Mouse (Mus musculus) midbrain, postnatal 0 days (tissue): ENCODE measurements around the gene Carhsp1. TPM values are rescaled to one million over a fixed set of nuclear protein-coding genes. Genes with fewer than 3 reads are reported as not detected.

Experiments
- ATAC-seq: fragments of 200-750 bp; cut with Nextera tagmentation; 2 replicates; pipeline ENCODE4 v1.8.0; 2017; ENCODE audit warnings: moderate number of reproducible peaks, mild to moderate bottlenecking, moderate TSS enrichment, moderate library complexity; ENCODE audit not compliant: low FRiP score
- DNase-seq: peaks from one replicate; pipeline ENCODE4 v3.0.0-alpha.2; 2015; ENCODE audit warnings: low spot score
- H3K27ac ChIP-seq: fragments of 300-500 bp; sonication (generic); 2 replicates; pipeline ENCODE4 v1.5.1; 2014; ENCODE audit warnings: low read depth, mild to moderate bottlenecking, low read length, mixed read lengths
- H3K27me3 ChIP-seq: fragments of 300-500 bp; sonication (generic); 2 replicates; pipeline ENCODE4 v1.6.1; 2014; ENCODE audit warnings: low read length, control low read depth, mixed read lengths; ENCODE audit not compliant: insufficient read depth
- H3K36me3 ChIP-seq: fragments of 300-500 bp; sonication (generic); 2 replicates; pipeline ENCODE4 v1.6.1; 2014; ENCODE audit warnings: low read length, control low read depth, mixed read lengths; ENCODE audit not compliant: insufficient read depth
- H3K4me1 ChIP-seq: fragments of 300-500 bp; sonication (generic); 2 replicates; pipeline ENCODE4 v1.6.1; 2014; ENCODE audit warnings: mild to moderate bottlenecking, control low read depth, antibody characterized with exemption, low read length, mixed read lengths; ENCODE audit not compliant: insufficient read depth
- H3K4me2 ChIP-seq: fragments of 300-500 bp; sonication (generic); 2 replicates; pipeline ENCODE4 v1.6.1; 2014; ENCODE audit warnings: low read depth, mild to moderate bottlenecking, low read length, mixed read lengths; ENCODE audit not compliant: poor library complexity, severe bottlenecking
- H3K4me3 ChIP-seq: fragments of 300-500 bp; sonication (generic); 2 replicates; pipeline ENCODE4 v1.5.1; 2014; ENCODE audit warnings: low read depth, mild to moderate bottlenecking, low read length, moderate library complexity
- H3K9ac ChIP-seq: fragments of 300-500 bp; sonication (generic); replicated peaks from 2 replicates; pipeline ENCODE4 v1.6.1; 2014; ENCODE audit warnings: mild to moderate bottlenecking, low read length, moderate library complexity, mixed read lengths; ENCODE audit not compliant: poor library complexity, severe bottlenecking
- H3K9me3 ChIP-seq: fragments of 300-500 bp; sonication (generic); 2 replicates; pipeline ENCODE4 v1.6.1; 2016; ENCODE audit warnings: low read length, control low read depth
- CTCF ChIP-seq: IDR thresholded peaks from 2 replicates; pipeline ENCODE4 v1.5.1; 2016; ENCODE audit warnings: antibody characterized with exemption, mild to moderate bottlenecking
- WGBS: fragments of 180-500 bp; shearing (Covaris S2); extraction: QIAGEN DNeasy Blood & Tissue Kit; methylation state at CpG from one replicate; pipeline ENCODE4 v1.1.7; 2014; 5-methylcytosine and 5-hydroxymethylcytosine counted together
- polyA plus RNA-seq: library from polyadenylated mRNA; unstranded; fragments of >200 nt; fragmentation: Nextera tagmentation; extraction: Ambion mirVana; gene quantifications from 2 replicates; pipeline ENCODE4 v1.2.1, GENCODE M21; 2015
- total RNA-seq: library from RNA; depleted of rRNA; stranded (reverse); fragments of >200 nt; gene quantifications from 2 replicates; pipeline ENCODE4 v1.2.3, GENCODE M21; 2014

Carhsp1 gene
- total and polyA plus RNA-seq, 2 experiments from 2014 or later = 98.5 to 117 TPM

DNA sequence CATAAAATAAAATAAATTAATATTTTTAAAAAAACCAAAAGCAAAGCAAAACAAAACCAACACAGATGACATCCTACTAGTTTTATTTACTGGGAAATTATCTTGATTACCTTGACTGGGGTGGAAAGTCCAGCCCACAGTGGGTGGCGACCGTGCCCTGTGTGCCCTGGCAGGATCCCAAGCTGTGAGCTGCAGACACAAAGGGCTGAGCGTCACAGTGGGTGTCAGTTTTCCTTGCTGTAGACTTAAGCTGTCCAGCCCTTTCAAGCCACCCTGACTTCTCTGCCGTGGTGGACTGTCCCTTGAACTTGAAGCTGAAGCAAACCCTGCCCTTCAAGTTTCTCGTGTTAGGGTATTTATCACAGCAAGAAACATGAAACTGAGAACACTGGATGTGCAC, 6.1 kb upstream of the Carhsp1 start:
- H3K27me3 ChIP-seq = no peaks in the 10 kb centered on the region
- no peak for TF ChIP-seq CTCF
- no peaks in the 10 kb centered on the region for H3K9me3 ChIP-seq
- H3K9ac ChIP-seq = no peak overlapping the region
- DNase-seq = no peak
- H3K27ac ChIP-seq = no peak overlapping the region
- H3K4me1 ChIP-seq = no peaks in the 10 kb centered on the region
- no peak overlapping the region for H3K4me3 ChIP-seq
- ATAC-seq = no peak
- H3K4me2 ChIP-seq = no peak overlapping the region
- H3K36me3 ChIP-seq = 0 out of 2 replicates have a peak, but pooled peaks cover 3% of the 10 kb centered on the region
- WGBS = 43% methylated on average over 5 of the region's 5 CpGs

DNA sequence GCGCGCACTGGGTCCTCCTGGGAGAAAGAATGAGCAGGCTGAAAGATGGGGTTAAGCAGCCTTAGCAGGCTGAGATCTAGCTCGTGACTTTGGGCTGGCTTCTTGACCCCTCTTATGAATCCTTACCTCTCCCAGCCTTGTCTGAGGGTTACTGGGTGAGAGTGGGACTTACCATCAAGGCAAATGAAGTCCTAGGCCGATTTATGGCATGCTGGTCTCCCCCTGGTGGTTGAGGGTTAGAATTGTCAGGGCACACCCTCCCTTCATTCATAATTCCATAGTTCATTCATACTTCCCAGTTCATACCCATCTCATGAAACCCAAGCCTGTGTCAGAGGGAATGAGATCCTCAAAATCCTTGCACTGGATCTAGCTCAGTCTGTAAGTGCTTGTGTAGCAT, 4.8 kb upstream of the Carhsp1 start:
- Histone ChIP-seq H3K4me1 (no peaks in the 10 kb centered on the region), H3K4me3 (no peak overlapping the region), H3K9me3 (no peaks in the 10 kb centered on the region), H3K27me3 (no peaks in the 10 kb centered on the region), H3K9ac (no peak overlapping the region), H3K4me2 (no peak overlapping the region), H3K36me3 (no peaks in the 10 kb centered on the region), H3K27ac (no peak overlapping the region)
- DNase-seq (peak; percentile 70), ATAC-seq (no peak)
- peak; percentile 92 for TF ChIP-seq CTCF
- WGBS = 53% methylated on average over 4 of the region's 4 CpGs

DNA sequence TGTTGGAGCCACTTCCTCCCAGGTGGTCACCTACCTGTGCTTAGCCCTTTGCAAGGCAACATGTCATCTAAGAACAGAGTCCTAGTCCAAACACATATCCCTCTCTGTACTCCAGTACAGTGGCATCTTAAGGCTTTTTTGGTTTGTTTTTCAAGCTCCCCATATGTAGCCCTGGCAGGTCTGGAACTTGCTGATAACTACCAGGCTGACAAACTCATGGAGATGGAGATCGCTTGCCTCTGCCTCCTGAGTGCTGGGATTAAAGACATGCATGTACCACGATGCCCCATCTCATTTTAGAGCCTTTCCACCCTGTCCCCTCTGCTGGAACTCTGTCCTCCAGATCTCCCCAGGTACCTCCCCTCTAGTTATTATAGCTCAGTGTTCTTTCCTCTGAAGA, 4.3 kb upstream of the Carhsp1 start:
- Histone ChIP-seq H3K4me2 (no peak overlapping the region), H3K36me3 (no peaks in the 10 kb centered on the region), H3K9me3 (no peaks in the 10 kb centered on the region), H3K4me3 (no peak overlapping the region), H3K4me1 (no peaks in the 10 kb centered on the region), H3K27ac (no peak overlapping the region), H3K9ac (no peak overlapping the region), H3K27me3 (no peaks in the 10 kb centered on the region)
- ATAC-seq (no peak), DNase-seq (no peak)
- no peak for TF ChIP-seq CTCF
- WGBS = 76% methylated on average over 2 of the region's 2 CpGs

DNA sequence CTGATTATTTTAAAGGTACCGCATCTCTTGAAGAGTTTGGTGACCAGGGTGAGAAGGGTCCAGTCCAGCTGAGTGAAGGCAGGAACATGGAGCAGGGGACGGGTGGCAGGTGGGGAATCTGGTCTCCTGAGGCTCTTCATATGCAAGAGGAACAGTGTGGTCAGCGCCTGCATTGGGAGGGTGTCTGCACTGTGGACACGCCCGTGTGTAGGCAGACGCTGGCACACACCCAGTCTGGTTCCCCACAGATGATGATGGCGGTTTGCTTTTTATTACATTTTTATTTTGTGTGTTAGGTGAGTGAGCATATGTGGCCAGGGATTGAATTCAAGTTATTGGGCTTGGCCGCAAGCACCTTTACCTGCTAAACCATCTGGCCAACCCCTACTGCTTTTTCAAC, 3.6 kb upstream of the Carhsp1 start:
- no peak for DNase-seq
- H3K4me1 ChIP-seq = peaks cover 3% of the 10 kb centered on the region; the same call in 1 of the 2 replicates
- H3K4me3 ChIP-seq = no peak overlapping the region
- no peak overlapping the region for H3K4me2 ChIP-seq
- H3K27me3 ChIP-seq = no peaks in the 10 kb centered on the region
- no peak for ATAC-seq
- no peak overlapping the region for H3K27ac ChIP-seq
- WGBS = 84% methylated on average over 8 of the region's 8 CpGs
- no peak overlapping the region for H3K9ac ChIP-seq
- TF ChIP-seq CTCF = no peak
- no peaks in the 10 kb centered on the region for H3K36me3 ChIP-seq
- no peaks in the 10 kb centered on the region for H3K9me3 ChIP-seq

DNA sequence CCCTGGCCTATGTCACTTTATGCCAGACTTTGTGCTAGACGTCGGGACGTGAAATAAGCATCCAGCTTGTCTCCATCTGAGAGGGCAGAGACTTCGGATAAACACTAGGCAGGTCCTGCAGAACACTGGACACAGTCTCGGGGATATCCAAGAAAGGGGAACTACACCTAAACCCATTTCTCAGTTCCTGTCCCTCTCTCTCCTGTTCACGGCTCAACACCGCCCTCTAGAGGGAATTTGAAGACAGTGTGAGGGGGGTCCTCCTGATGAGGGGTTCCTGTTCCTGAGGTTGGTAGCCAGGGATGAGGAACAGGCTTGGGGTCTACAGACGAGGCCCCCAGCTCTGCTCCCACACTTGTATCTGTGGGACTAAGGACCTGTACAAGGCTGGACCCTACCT, 2.2 kb upstream of the Carhsp1 start:
- no peak overlapping the region for H3K4me3 ChIP-seq
- no peak overlapping the region for H3K27ac ChIP-seq
- WGBS = 3% methylated on average over 8 of the region's 8 CpGs
- H3K27me3 ChIP-seq = no peaks in the 10 kb centered on the region
- H3K9me3 ChIP-seq = no peaks in the 10 kb centered on the region
- DNase-seq (peak; percentile 73), ATAC-seq (no peak)
- H3K4me1 ChIP-seq = peaks cover 10% of the 10 kb centered on the region; the same call in 1 of the 2 replicates
- H3K9ac ChIP-seq = no peak overlapping the region
- no peak overlapping the region for H3K4me2 ChIP-seq
- peak; percentile 90 for TF ChIP-seq CTCF
- H3K36me3 ChIP-seq = no peaks in the 10 kb centered on the region

DNA sequence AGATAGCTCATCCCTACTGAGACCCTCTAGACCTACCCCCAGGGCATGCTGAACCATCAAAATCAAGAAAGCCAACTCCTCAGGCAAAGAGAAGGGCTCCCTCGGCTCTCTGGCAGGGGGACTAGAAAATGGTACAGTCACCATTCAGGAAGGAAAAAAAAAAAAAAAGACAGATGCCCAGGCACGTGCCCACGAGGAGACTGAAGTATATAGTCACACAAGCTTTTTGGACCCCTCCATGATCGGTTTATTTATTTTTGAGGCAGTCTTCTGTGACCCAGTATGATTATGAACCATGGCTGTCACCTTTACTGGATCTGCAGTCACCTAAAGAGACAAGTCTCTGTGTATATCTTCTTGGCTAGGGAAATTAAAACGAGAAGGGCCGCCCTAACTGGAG, 1.4 kb upstream of the Carhsp1 start:
- Histone ChIP-seq H3K27me3 (no peaks in the 10 kb centered on the region), H3K36me3 (no peaks in the 10 kb centered on the region), H3K4me2 (no peak overlapping the region), H3K27ac (no peak overlapping the region), H3K4me1 (peaks cover 13% of the 10 kb centered on the region; the same call in 1 of the 2 replicates), H3K9me3 (no peaks in the 10 kb centered on the region), H3K4me3 (no peak overlapping the region), H3K9ac (no peak overlapping the region)
- 66% methylated on average over 6 of the region's 6 CpGs for WGBS
- ATAC-seq (no peak), DNase-seq (no peak)
- TF ChIP-seq CTCF = no peak
